Mouse (Mus musculus): ENCODE data around the gene Ccn1.
A peak's percentile ranks its signal among the peaks of the same experiment; 100 is the strongest.

The Ccn1 gene

DNA sequence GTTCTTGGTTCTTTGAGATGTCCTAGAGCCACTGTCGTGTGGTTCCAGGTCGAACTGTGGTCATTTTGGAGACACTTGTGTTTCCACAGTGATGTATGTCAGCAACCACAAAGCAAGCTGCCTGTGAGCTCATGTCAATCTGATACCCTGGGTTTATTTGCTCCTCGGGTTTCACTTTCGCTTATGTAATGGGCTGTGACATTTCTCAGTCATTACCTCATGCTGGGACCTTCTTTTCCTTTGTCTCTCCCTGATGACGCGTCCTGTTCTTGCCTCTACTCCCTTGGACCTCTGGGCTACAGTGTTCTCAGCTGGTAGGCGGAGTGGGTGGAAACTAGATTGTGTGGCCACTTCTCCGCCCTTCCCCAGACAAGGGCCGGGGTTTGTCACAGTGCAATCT is 31.5 kb downstream of the Ccn1 start:
- DNase-seq: no peak

GRCm38 (mm10) chr3:145614362-145615115 is 35.2 kb downstream of the Ccn1 start:
- DNase-seq: peak; percentile 68 to 78

- DNase-seq: peak in 1 of 2 experiments; percentile 35
These were observed 36.5 kb downstream of the Ccn1 start for GRCm38 (mm10) chr3:145613234-145613633.

DNA sequence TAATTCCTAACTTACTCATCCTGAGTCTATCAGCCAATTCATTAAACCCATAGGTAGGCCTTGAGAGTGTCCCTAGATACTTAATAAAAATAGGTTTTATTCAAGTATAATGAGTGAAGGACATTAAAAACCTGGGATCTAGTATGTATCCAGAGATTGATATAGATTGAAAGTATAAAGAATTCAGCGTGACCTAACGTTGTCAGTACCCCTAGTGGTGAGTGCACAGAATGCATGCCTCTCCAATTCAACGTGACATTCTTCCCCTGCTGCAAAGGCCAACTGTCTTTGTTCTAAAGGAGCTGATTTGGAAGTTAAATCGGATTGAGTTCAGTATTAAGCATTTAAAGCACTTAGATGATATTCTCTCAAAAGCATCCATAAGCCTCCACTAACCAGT is 37.1 kb downstream of the Ccn1 start:
- DNase-seq: peak; percentile 41 to 61

DNA sequence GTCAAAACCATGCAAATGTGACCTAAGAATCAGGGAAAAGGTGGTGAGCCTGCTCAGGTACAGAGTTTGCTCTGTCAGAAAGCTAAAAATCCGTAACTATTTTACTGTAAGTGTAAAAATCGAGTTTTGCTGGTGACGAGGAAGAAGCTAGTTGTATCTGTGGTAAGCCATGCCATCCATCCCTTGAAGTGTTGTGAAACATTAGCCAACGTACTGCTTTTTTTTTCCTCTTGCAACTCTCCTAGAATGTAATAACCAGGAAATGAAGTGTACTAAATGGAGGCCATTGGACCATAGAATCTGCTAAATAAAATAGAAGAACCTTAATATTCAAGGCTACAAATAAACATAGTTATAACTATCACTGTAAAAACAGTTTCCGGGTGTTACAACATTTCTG is 41.5 kb downstream of the Ccn1 start:
- no peak for DNase-seq

DNA sequence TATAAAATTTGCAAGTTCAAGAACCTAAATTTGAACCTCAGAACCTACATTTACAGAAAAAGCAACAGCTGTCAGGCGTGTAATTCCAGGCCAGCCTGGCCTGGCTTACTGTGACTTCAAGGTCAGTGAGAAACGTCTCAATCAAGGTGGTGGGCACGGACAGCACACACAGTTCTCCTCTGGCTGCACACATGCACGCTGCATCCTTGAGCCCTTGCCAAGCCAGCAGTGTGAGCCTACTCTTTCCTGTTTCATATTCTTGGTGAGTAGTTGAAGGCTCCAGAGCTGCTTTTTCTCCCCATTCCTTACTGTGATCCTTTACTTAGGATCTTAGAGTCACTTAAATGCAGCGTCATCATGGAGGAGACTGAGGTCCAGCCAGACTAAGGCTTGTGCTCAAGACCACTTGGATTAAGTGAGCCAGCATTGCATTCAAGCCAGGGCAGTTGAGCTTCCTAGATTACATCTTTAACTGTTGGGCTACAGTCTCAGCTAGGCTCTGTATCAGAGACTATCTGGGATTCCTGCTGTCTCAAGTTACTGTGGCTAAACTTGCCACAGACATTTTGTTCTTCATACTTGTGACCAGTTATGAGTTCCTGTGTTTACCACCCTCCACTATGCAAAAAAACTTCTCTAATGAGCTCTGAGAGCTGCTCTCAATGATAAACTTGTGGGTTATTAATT is 44.2 kb downstream of the Ccn1 start:
- DNase-seq: no peak

DNA sequence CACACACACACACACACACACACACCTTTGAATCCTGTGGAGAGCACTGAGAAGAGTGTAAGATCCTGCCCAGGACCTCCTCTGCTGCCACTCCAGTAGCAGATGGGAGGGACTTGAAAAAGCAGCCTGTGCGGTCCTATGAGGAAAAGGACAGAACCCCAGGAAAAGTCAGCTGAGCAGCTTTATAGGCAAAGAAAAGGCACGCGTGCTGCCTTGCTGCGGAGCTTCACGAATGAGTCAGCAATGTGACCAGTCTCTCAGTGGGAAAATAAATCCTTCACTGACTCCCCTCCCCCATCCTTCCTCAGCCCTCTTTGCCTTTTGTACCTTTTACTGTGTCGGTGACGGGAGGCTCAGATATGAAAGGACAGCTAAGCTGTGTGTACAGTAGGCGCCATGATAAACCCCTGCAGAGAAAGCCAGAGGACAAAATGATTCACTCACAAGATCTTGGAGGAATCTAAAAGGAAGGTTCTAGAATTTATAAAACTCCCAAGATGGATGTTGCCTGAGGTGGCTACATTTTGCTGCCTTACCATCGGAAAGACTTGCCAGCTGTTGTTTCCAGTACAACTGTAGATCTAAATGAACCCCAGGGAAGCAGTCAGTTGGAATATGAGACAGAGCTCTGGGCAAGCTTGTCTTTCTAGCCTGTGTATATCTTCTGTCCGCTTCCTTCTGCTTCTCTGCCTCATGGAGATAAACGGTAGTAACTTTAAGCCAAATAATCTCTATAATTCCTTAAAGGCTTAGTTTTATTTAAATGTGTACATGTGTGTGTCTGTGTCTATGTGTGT is 47.2 kb downstream of the Ccn1 start:
- DNase-seq: peak; percentile 35 to 54

GRCm38 (mm10) chr3:145601345-145601744 is 48.4 kb downstream of the Ccn1 start:
- DNase-seq: no peak

DNA sequence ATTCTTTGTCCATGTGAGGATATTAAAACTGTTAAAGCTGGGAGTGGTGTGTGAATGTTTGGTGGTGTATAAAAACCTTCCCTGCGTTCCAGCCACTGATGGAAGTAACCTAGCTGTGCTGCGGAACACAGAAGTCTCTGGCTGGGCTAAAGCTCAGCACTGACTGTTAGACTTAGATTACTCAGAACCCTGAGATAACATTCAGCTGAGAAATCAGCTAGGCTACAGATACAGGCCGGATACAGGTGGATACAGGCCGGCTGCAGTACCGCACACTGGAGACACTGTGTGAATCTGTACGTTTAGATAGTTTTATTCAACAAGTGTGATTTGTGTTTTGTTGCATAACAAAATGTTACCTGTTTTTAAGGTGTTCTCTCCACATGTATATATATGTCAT is 49.0 kb downstream of the Ccn1 start:
- DNase-seq: no peak

DNA sequence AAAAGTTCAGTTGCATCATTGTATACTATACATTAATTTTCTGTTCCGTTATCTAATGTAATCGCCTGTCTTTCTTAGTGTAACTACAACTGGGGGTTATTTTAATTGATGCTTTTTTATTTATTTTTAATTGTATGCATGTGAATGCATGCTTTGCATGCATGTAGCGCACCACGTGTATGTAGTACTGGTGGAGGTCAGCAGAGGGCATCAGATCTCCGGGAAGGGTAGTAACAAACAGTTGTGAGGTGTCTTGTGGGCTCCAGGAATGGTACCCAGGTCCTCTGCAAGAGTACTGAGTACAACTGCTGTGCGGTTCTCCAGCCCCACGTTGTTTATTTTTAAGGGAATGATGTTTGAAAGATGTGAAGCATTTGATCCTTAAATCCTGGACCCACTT is 50.7 kb downstream of the Ccn1 start:
- DNase-seq: no peak
